Mouse (Mus musculus) liver, postnatal 0 days (tissue): ENCODE data around the gene Cxxc4.

Experiments used
- CTCF ChIP-seq: sonication (generic); IDR thresholded peaks from 2 replicates; pipeline ENCODE4 v1.5.1; 2016; ENCODE audit warnings: antibody characterized with exemption, low read depth
- EP300 ChIP-seq: IDR thresholded peaks from 2 replicates; pipeline ENCODE4 v1.6.1; 2016; ENCODE audit warnings: antibody characterized with exemption, low read depth, mild to moderate bottlenecking

GRCm38 (mm10) chr3:134258715-134259114 lies 22.4 kb downstream of the Cxxc4 start:
- no peak for TF ChIP-seq CTCF
- TF ChIP-seq EP300: no peak
